Mouse (Mus musculus) embryonic fibroblast, embryonic 13.5 days (primary cell): ENCODE measurements at regions not wholly inside any gene's neighbourhood (a gene's known extent, or its start where the extent isn't known, plus 50 kb on each side); places are given as distances from the start of the nearest gene placed in this dataset.

Experiments used
- H3K27ac ChIP-seq: 2 replicates; pipeline ENCODE4 v1.5.1; 2012; ENCODE audit warnings: low read length, control low read depth, inconsistent platforms; ENCODE audit not compliant: insufficient read depth
- H3K4me1 ChIP-seq: 2 replicates; pipeline ENCODE4 v1.6.1; 2011; ENCODE audit warnings: low read length; ENCODE audit not compliant: control insufficient read depth, insufficient read depth
- H3K4me3 ChIP-seq: 2 replicates; pipeline ENCODE4 v1.5.1; 2011; ENCODE audit warnings: mild to moderate bottlenecking, control low read depth, low read length; ENCODE audit not compliant: insufficient read depth
- CTCF ChIP-seq: IDR thresholded peaks from 2 replicates; pipeline ENCODE4 v1.5.1; 2011; ENCODE audit warnings: mild to moderate bottlenecking, control low read depth, low read length, moderate library complexity, borderline replicate concordance; ENCODE audit not compliant: insufficient read depth
- POLR2A ChIP-seq: IDR thresholded peaks from 2 replicates; pipeline ENCODE4 v1.6.1; 2011; ENCODE audit warnings: low read depth, mild to moderate bottlenecking, control low read depth, low read length, moderate library complexity

- Histone ChIP-seq H3K4me1 (no peaks in the 10 kb centered on the region), H3K4me3 (no peak overlapping the region), H3K27ac (no peak overlapping the region)
- TF ChIP-seq POLR2A (no peak), CTCF (no peak)
Observed at GRCm38 (mm10) chr4:29604322-29604721, 791.4 kb downstream of the Epha7 start.

DNA sequence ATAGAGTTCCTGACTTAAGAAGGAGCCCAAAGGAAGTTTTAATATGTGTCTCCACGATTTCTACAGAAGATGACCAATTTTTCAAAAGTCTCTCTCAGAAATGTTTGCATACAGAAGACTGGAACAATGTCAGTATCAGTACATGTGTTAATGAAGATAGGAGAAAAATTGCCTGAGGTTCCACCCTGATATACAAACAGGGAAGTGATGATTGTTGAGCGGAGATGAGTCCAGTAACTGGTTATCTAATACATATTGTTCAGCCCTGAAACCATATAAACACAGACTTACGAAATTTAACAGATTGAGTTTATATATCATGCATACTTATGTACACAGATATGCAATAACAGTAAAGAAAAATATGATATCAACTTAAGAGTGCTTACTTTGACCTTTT, 805.0 kb downstream of the Epha7 start:
- H3K4me3 ChIP-seq: no peak overlapping the region
- TF ChIP-seq CTCF (no peak), POLR2A (no peak)

DNA sequence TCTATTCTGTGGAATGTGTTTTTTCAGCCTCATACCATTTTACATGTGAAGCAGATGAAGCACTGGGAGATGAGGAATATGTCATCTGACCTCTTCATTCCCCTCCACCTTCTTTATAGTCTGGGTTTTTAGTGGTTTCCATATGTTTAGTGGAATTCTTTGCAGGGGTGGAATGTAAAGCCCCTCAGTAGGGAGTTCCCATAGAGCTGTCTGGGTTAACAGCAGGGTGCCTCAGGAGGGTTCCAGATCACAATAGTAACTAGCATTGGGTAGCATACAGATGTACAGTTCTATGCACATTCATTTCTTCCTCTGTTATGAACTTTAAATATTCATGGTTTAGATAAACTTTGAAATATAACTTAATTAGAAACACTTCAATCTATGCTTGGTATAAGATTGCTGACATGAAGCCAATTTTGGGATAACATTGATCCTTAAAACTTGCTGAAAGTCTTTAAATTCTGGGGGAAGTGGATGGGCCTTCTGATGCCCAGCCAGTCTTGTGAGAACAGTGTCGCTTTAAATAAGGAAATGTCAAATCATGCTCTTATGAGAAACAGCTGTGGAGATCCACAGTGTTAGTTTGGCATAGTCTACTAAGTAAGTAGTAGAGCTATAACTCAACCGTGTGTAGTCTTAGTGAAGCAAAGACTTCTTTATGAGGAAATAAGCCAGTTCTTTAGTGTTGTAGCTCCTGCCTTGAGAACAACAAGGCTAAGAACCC, 832.1 kb downstream of the Epha7 start:
- H3K4me1 ChIP-seq: no peaks in the 10 kb centered on the region
- H3K4me3 ChIP-seq: no peak overlapping the region
- H3K27ac ChIP-seq: peak overlapping the region; percentile 26
- TF ChIP-seq CTCF (no peak), POLR2A (no peak)

More for the DNA sequence above, 805.0 kb downstream of the Epha7 start:
- Histone ChIP-seq H3K27ac (no peak overlapping the region), H3K4me1 (no peaks in the 10 kb centered on the region)

GRCm38 (mm10) chr4:29653951-29654350, 841.0 kb downstream of the Epha7 start:
- Histone ChIP-seq H3K4me3 (no peak overlapping the region), H3K4me1 (no peaks in the 10 kb centered on the region), H3K27ac (no peak overlapping the region)
- TF ChIP-seq CTCF (no peak), POLR2A (no peak)

DNA sequence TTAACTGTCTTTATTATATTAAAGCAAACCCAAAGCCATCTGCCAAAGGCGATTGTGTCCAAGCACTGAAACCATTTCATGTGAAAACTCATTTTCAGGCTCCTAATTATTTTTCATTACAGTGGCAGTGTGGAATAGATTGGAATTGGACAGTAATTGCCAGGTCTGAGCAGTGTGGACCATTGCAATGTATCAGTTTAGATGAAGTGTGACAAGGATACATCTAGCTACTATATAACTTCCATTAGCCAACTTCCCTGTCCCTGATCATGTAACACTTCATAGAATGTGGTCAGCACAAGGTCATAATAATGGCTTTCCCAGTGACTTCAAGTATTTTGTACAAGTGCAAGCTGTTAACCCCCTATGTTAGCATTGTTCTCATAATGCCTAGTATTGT, 842.7 kb downstream of the Epha7 start:
- Histone ChIP-seq H3K4me1 (no peaks in the 10 kb centered on the region), H3K4me3 (no peak overlapping the region), H3K27ac (no peak overlapping the region)
- no peak for TF ChIP-seq POLR2A
- TF ChIP-seq CTCF: no peak

GRCm38 (mm10) chr4:29661140-29662108, 848.5 kb downstream of the Epha7 start:
- H3K4me3 ChIP-seq: no peak overlapping the region
- TF ChIP-seq CTCF: no peak
- no peak for TF ChIP-seq POLR2A
- H3K4me1 ChIP-seq: no peaks in the 10 kb centered on the region

DNA sequence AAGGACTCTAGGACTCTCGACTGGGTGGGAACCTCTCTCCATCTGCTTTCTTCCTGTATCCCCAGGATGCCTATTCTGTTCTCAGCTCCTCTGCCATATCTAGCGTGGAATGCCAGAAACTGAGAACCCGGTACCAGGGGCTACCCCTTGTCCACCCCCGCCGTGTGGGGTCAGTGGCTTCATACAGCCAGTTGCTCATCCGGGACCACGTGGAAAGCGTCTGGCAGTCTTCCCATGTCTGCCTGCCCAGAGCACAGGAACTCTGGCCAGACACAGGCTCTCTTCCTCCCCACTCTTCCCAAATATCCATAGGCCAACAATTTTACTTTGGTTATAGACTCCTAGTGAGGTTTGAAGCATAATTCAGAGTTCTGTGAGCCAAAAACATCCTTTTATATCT, 852.6 kb downstream of the Epha7 start:
- Histone ChIP-seq H3K4me1 (no peaks in the 10 kb centered on the region), H3K4me3 (no peak overlapping the region), H3K27ac (no peak overlapping the region)
- TF ChIP-seq POLR2A (no peak), CTCF (no peak)

More at GRCm38 (mm10) chr4:29661140-29662108, 848.5 kb downstream of the Epha7 start:
- no peak overlapping the region for H3K27ac ChIP-seq

DNA sequence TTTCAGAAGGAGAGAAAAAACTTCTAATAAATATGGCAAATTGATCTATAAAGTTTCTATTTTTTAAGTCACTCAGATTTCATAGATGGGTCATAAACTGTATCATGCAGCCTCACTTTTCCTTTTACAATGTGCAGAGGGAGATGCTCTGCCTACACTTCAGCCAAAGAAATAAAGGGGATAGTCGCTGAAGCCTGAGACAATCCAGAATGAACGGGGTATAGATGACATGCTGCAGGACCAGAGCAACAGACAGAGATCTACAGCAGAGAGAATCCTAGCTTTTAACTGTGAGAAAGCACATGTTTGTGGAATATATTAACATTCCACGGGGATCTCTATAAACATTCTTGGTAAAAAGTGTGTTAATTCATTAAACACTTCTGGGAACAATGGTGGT, 881.2 kb downstream of the Epha7 start:
- TF ChIP-seq CTCF: no peak
- TF ChIP-seq POLR2A: no peak

DNA sequence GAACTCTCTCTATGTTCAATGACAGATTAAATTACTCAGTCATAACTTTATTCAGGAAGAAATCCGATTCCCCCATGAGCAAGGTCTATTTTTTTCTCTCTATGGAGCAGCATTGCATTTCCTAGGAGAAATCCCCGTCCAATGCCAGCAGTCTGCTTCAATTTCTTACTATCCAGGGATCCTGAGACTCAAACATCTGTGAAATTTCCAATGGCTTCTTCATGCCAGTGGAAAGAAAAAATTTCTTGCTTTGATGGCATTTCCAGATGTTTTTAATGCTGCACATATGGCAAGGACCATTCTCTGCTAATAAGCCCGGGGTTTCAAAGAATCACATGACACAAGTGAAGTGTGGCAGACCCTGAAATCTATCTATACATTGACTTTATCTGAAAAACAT, 919.6 kb downstream of the Epha7 start:
- no peak overlapping the region for H3K27ac ChIP-seq
- H3K4me1 ChIP-seq: no peaks in the 10 kb centered on the region
- TF ChIP-seq CTCF (no peak), POLR2A (no peak)
- no peak overlapping the region for H3K4me3 ChIP-seq

More for the DNA sequence above, 881.2 kb downstream of the Epha7 start:
- Histone ChIP-seq H3K4me3 (no peak overlapping the region), H3K27ac (no peak overlapping the region), H3K4me1 (no peaks in the 10 kb centered on the region)

- no peak for TF ChIP-seq CTCF
- TF ChIP-seq POLR2A: no peak
- Histone ChIP-seq H3K27ac (no peak overlapping the region), H3K4me3 (no peak overlapping the region), H3K4me1 (no peaks in the 10 kb centered on the region)
Observed at GRCm38 (mm10) chr4:29741991-29742390, 929.1 kb downstream of the Epha7 start.
